Mouse (Mus musculus): ENCODE measurements around the gene Rgsl1. TPM values are rescaled to one million over a fixed set of nuclear protein-coding genes. Genes with fewer than 3 reads are reported as not detected.

Rgsl1 gene
- not detected for polyA plus RNA-seq (2017; shearing (Covaris generic))

DNA sequence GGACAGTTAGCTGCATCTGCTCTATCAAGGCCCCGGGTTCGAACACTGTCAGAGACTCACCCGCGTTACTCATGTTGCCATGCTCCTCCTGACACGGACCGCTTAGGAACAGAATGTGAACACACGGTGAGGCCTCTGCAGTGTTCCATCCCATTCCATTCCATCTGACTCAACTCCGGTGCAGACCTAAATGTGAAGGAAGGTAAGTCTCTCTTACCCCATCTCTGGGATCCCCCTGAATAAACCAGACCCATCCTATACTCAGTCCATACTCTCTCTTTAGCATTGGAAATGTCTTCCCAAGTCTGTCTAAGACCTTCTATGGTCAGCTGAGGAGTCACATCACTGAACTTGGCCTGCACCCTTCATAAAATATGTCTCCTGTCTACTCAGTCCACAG lies at the start of gene Rgsl1:
Rgsl1 (minus strand) TSS at position 101 of the 400 bp plus-strand sequence.

GRCm38 (mm10) chr1:153891442-153891841 lies 47.5 kb upstream of the Rgsl1 start, which contains the start of gene Teddm1a:
Teddm1a (plus strand) TSS chr1:153891742.

DNA sequence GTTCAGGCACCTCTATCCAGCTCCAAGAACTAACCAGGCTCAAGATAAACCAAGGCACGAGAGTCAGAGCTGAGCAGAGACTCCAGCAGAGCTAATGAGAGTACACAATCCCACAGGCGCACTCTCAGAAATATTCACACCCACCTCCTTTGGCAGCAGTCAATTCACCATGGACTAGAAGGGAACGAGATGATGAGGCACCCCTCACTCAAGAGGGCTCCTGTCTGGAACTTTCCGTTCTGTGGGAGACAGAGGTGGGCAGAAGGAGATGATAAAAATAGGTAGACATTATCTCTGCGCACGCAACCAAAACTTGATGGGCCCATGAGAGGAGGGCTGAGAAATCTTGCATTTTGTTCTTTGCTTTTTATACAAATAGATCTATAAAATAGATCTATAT lies 30.1 kb upstream of the Rgsl1 start, which contains the start of gene Teddm1b:
Teddm1b (plus strand) TSS at position 301 of the 400 bp plus-strand sequence.

DNA sequence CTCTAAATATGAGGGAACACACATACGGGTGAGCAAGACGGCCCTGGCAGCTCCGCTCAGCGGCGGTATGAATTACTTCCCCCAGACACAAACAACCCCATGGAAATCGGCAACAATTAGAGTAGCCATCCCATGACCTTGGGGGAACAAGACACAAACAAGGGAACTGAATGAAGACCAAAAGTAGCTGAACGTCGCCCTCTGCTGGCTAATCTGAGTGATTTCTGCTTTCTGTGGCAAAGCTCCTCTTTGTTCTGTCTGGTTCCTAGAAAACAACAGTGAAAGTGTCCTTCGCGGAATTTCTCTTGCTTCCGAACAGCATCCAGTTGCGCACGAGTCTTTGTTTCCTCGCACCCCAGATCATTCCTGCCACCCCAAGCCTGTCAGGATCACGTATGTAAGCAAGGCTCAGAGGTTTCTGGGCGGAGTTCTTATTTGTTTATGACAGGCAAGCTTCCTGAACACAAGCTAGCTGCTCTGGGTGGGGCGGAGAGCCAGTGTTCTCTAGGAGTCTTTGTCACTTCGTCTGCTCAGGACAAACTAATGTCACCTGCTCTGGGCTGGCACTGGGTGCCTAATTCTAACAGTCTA lies 94.6 kb downstream of the Rgsl1 start, which contains the start of gene Rnasel:
Rnasel (plus strand) TSS at position 216 of the 591 bp plus-strand sequence.

DNA sequence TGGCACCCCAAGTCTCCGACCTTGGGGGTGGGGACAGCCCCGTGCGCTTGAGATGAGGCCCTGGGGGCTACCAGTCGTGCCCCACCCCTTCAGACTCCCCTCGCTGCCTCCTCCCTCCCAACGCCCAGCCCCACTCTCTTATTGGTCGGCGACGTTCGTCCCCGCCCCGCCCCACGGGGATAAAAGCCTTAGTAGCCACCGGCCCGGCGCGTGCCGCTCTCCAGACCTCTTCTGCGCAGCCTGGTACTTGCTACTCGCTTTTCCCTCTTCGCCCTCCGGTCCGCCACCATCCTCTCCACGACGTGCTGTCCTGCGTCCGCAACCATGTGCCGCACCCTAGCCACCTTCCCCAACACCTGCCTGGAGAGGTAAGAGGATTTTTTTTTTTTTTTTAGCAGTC lies 103.8 kb downstream of the Rgsl1 start, which contains the start of gene Rgs16:
Rgs16 (plus strand) TSS at position 205 of the 400 bp plus-strand sequence.

Other genes with a start within 250 kb of the Rgsl1 start
- not detected for gene Rgs8, start 191.1 kb downstream of the Rgsl1 start, polyA plus RNA-seq (2017; shearing (Covaris generic))
- gene Rgs16, start 103.8 kb downstream of the Rgsl1 start, polyA plus RNA-seq (2017; shearing (Covaris generic)): 10 to 100 TPM; 17.5 to 31.6 TPM
- gene Rnasel, start 94.7 kb downstream of the Rgsl1 start, polyA plus RNA-seq (2017; shearing (Covaris generic)): 10 to 100 TPM; 24.7 to 25.9 TPM
- under 1 TPM; 0.12 to 0.15 TPM for gene Teddm1b, start 30.2 kb upstream of the Rgsl1 start, polyA plus RNA-seq (2017; shearing (Covaris generic))
- under 1 TPM in 1 of 2 experiments, not detected in 1; 0.59 TPM for gene Teddm1a, start 47.6 kb upstream of the Rgsl1 start, polyA plus RNA-seq (2017; shearing (Covaris generic))
- 10 to 100 TPM; 28.4 to 29.7 TPM for gene Glul, start 55.8 kb upstream of the Rgsl1 start, polyA plus RNA-seq (2017; shearing (Covaris generic))
- gene Teddm2, start 56.1 kb upstream of the Rgsl1 start, polyA plus RNA-seq (2017; shearing (Covaris generic)): under 1 TPM; 0.28 to 0.30 TPM

All from activated CD4-positive, CD25-positive, alpha-beta regulatory T cell (primary cell).